Mouse (Mus musculus) midbrain, postnatal 0 days (tissue): Measurements from ENCODE around the gene Hmbs. TPM values are rescaled to one million over a fixed set of nuclear protein-coding genes. Genes with fewer than 3 reads are reported as not detected.
"Not testable (repeated sequence)": the region's sequence is repeated elsewhere in the genome, so short reads cannot be mapped to it uniquely, and the experiment has no call there.

Experiments used
- ATAC-seq: fragments of 200-750 bp; cut with Nextera tagmentation; 2 replicates; pipeline ENCODE4 v1.8.0; 2017; ENCODE audit warnings: moderate number of reproducible peaks, mild to moderate bottlenecking, moderate TSS enrichment, moderate library complexity; ENCODE audit not compliant: low FRiP score
- DNase-seq: peaks from one replicate; pipeline ENCODE4 v3.0.0-alpha.2; 2015; ENCODE audit warnings: low spot score
- H3K27ac ChIP-seq: fragments of 300-500 bp; sonication (generic); 2 replicates; pipeline ENCODE4 v1.5.1; 2014; ENCODE audit warnings: low read depth, mild to moderate bottlenecking, low read length, mixed read lengths
- H3K27me3 ChIP-seq: fragments of 300-500 bp; sonication (generic); 2 replicates; pipeline ENCODE4 v1.6.1; 2014; ENCODE audit warnings: low read length, control low read depth, mixed read lengths; ENCODE audit not compliant: insufficient read depth
- H3K36me3 ChIP-seq: fragments of 300-500 bp; sonication (generic); 2 replicates; pipeline ENCODE4 v1.6.1; 2014; ENCODE audit warnings: low read length, control low read depth, mixed read lengths; ENCODE audit not compliant: insufficient read depth
- H3K4me1 ChIP-seq: fragments of 300-500 bp; sonication (generic); 2 replicates; pipeline ENCODE4 v1.6.1; 2014; ENCODE audit warnings: mild to moderate bottlenecking, control low read depth, antibody characterized with exemption, low read length, mixed read lengths; ENCODE audit not compliant: insufficient read depth
- H3K4me2 ChIP-seq: fragments of 300-500 bp; sonication (generic); 2 replicates; pipeline ENCODE4 v1.6.1; 2014; ENCODE audit warnings: low read depth, mild to moderate bottlenecking, low read length, mixed read lengths; ENCODE audit not compliant: poor library complexity, severe bottlenecking
- H3K4me3 ChIP-seq: fragments of 300-500 bp; sonication (generic); 2 replicates; pipeline ENCODE4 v1.5.1; 2014; ENCODE audit warnings: low read depth, mild to moderate bottlenecking, low read length, moderate library complexity
- H3K9ac ChIP-seq: fragments of 300-500 bp; sonication (generic); replicated peaks from 2 replicates; pipeline ENCODE4 v1.6.1; 2014; ENCODE audit warnings: mild to moderate bottlenecking, low read length, moderate library complexity, mixed read lengths; ENCODE audit not compliant: poor library complexity, severe bottlenecking
- H3K9me3 ChIP-seq: fragments of 300-500 bp; sonication (generic); 2 replicates; pipeline ENCODE4 v1.6.1; 2016; ENCODE audit warnings: low read length, control low read depth
- CTCF ChIP-seq: IDR thresholded peaks from 2 replicates; pipeline ENCODE4 v1.5.1; 2016; ENCODE audit warnings: antibody characterized with exemption, mild to moderate bottlenecking
- WGBS: fragments of 180-500 bp; shearing (Covaris S2); extraction: QIAGEN DNeasy Blood & Tissue Kit; methylation state at CpG from one replicate; pipeline ENCODE4 v1.1.7; 2014; 5-methylcytosine and 5-hydroxymethylcytosine counted together
- polyA plus RNA-seq: library from polyadenylated mRNA; unstranded; fragments of >200 nt; fragmentation: Nextera tagmentation; extraction: Ambion mirVana; gene quantifications from 2 replicates; pipeline ENCODE4 v1.2.1, GENCODE M21; 2015
- total RNA-seq: library from RNA; depleted of rRNA; stranded (reverse); fragments of >200 nt; gene quantifications from 2 replicates; pipeline ENCODE4 v1.2.3, GENCODE M21; 2014

The Hmbs gene
- total and polyA plus RNA-seq, 2 experiments from 2014 or later = 30.1 to 55.5 TPM

DNA sequence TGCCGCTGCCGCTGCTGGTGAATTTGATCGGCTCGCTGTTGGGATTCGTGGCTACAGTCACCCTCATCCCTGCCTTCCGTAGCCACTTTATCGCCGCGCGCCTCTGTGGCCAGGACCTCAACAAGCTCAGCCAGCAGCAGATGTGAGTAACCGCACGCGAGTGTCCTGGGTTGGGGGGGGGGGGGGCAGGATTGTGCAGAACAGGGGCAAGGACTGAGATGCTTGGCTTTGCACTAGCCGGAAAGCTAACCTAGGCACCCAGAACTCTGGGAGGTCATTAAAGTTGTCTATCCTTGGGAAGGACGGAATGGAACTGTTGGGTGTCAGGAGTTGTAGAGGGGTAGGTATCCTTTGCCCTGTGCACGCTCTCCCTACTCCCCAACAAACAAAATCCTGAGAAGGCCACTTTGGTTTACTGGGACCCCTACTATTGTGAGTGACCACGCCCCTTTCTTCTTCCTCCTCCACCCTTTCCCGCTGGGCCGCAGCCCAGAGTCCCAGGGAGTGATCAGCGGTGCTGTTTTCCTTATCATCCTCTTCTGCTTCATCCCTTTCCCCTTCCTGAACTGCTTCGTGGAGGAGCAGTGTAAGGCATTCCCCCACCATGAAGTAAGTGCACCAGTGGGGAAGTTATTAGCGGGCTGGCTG is 16.8 kb downstream of the Hmbs start:
- TF ChIP-seq CTCF = no peak
- peak overlapping the region; percentile 82 for H3K4me3 ChIP-seq
- ATAC-seq (peak; percentile 41), DNase-seq (no peak)
- no peaks in the 10 kb centered on the region for H3K9me3 ChIP-seq
- peak overlapping the region; percentile 82 for H3K27ac ChIP-seq
- 0 out of 2 replicates have a peak, but pooled peaks cover 8% of the 10 kb centered on the region for H3K4me1 ChIP-seq
- no peaks in the 10 kb centered on the region for H3K27me3 ChIP-seq
- 1% methylated on average over 22 of the region's 22 CpGs for WGBS
- H3K9ac ChIP-seq = peak overlapping the region; percentile 78
- peaks cover 10% of the 10 kb centered on the region; the same call in 1 of the 2 replicates for H3K36me3 ChIP-seq
- peak overlapping the region; percentile 90 for H3K4me2 ChIP-seq

DNA sequence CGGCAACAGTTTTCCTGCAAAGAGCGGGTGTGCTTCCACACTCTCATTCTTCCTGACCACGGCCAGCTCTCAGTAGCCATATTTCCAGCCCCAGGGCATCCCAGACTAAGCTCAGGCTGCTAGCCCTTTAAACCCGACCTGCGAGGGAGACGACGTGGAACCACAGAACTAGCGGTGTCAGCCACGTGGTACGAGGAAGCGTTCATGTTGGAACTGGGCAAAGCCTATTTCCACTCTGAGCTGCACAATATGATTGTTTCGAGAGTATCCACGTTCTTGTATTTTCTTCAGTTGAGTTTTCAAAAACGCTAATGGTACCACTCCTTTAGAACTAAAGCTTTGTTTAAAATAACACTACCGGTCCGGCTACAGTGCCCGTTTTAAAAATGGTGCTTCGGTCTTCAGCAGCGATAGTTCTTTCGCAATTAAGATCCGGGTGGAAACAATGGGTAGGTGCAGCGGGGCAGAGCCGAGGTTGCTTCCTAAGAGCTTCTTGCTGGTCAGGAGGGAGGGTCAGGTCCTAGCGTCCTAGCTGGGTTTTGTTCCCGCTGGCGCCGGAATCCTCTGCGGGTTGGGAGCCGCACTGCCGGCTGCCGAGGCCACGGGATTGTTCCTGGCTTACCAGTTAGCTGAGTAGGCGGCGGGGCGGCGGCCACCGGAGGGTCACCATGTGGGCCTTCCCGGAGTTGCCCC is 17.5 kb downstream of the Hmbs start:
- DNase-seq (peak; percentile 93), ATAC-seq (peak; percentile 91)
- TF ChIP-seq CTCF = no peak

DNA sequence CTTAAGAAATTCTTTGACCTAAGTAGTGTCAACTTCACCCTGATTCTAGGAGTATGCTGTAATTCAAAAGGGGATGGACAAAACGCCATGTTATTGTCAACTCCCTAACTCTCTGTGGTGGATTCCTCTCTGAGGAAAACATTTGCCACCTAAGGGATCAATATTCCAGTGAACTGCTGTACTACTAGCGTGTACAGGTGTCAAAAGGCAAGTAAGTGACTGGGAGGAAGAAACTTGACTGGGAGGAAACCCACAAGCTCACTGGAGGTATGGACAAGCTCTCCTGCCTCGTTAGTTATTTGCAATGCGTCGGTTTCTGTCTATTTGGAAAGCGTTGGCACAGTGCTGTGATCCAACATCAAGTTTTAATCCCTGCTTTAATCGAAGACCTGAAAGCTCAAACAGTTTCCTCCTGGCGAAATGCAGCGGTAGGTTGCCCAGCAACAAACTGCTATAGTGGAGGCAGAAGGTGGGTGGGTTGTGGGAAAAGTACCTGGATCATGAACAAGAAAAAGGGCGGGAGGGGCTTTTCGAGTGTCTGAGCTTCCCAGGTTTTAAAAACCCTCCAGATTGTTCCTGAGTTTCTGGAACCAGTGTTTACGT is 18.2 kb downstream of the Hmbs start, which contains the start of gene Dpagt1:
TSS of gene Dpagt1 (plus strand) at position 252 of the 603 bp plus-strand sequence.
- H3K9ac ChIP-seq = peak within 1 kb of the TSS; percentile 78
- H3K36me3 ChIP-seq = peaks cover 3% of the 10 kb centered on the region; the same call in 1 of the 2 replicates
- no peak for TF ChIP-seq CTCF
- no peaks in the 10 kb centered on the region for H3K9me3 ChIP-seq
- H3K27ac ChIP-seq = peak within 1 kb of the TSS; percentile 82
- 3% methylated on average over 12 of the region's 12 CpGs for WGBS
- H3K4me3 ChIP-seq = peak within 1 kb of the TSS; percentile 82
- H3K4me1 ChIP-seq = peaks cover 8% of the 10 kb centered on the region; the same call in 1 of the 2 replicates
- peak; percentile 42; the same call in 1 of the 2 replicates for ATAC-seq
- DNase-seq = no peak
- H3K4me2 ChIP-seq = peak within 1 kb of the TSS; percentile 90
- no peaks in the 10 kb centered on the region for H3K27me3 ChIP-seq

More for the DNA sequence above, 17.5 kb downstream of the Hmbs start:
- Histone ChIP-seq H3K36me3 (peaks cover 5% of the 10 kb centered on the region; the same call in 1 of the 2 replicates), H3K9ac (peak overlapping the region; percentile 78), H3K4me2 (peak overlapping the region; percentile 90), H3K27me3 (no peaks in the 10 kb centered on the region), H3K4me3 (peak overlapping the region; percentile 82), H3K4me1 (0 out of 2 replicates have a peak, but pooled peaks cover 8% of the 10 kb centered on the region), H3K27ac (peak overlapping the region; percentile 82), H3K9me3 (no peaks in the 10 kb centered on the region)
- WGBS = under 1% methylated on average over 36 of the region's 38 CpGs

DNA sequence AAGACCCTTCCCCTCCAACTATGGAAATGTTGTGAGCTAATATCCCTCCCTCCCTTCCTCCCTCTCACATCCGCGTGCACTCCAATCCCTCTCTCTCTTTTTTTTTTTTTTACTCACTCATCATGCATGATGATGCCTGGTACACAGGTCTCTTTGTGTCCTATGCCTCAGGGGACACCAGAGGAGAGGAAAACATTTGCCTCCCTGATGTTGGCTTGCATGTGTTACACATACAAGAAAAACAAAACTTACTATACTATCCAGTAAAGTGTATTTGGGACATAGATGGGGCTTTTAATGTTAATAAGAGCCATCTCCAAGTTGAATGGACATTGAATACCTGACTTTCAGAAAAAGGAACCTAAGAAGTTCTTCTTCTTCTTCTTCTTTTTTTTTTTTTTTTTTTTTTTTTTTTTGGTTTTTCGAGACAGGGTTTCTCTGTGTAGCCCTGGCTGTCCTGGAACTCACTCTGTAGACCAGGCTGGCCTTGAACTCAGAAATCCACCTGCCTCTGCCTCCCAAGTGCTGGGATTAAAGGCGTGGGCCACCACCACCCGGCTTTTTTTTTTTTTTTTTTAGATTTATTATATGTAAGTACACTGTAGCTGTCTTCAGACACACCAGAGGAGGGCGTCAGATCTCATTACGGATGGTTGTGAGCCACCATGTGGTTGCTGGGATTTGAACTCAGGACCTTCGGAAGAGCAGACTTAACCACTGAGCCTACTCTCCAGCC is 18.8 kb downstream of the Hmbs start:
- not testable (repeated sequence) for H3K9ac ChIP-seq, H3K4me1 ChIP-seq, H3K4me3 ChIP-seq, DNase-seq, H3K27me3 ChIP-seq, H3K36me3 ChIP-seq, H3K9me3 ChIP-seq, ATAC-seq
- WGBS = 64% methylated on average over 7 of the region's 8 CpGs
- Histone ChIP-seq H3K4me2 (peak overlapping the region; percentile 90), H3K27ac (peak overlapping the region; percentile 82)

DNA sequence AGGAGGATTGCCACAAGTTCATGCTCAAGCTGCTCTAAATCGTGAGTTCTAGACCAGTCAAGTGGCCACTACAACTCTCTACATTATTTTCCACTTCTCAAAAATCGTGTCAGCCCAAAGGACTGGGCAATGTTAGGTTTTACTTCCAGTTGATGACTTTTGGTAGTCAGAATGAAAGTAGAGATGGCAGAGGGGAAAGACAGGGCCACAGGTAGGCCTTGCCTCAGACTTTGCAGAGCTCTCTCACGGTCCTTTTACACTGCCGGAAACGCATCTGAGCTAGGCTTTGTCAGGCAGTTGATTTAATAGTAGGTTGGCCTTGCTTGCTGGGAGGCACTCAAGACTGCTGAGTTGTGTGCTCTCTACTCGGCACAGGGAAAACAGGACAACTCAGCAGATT is 19.9 kb downstream of the Hmbs start:
- Histone ChIP-seq H3K36me3 (no peaks in the 10 kb centered on the region), H3K4me2 (no peak overlapping the region), H3K27ac (no peak overlapping the region), H3K9ac (no peak overlapping the region), H3K4me3 (no peak overlapping the region), H3K27me3 (no peaks in the 10 kb centered on the region), H3K4me1 (peaks cover 8% of the 10 kb centered on the region; the same call in 1 of the 2 replicates), H3K9me3 (no peaks in the 10 kb centered on the region)
- no peak for TF ChIP-seq CTCF
- WGBS = 89% methylated on average over 6 of the region's 6 CpGs
- no peak for DNase-seq
- no peak for ATAC-seq
